Mouse (Mus musculus) G1E-ER4 (cell line): ENCODE results near the gene Arhgef11. TPM values are rescaled to one million over a fixed set of nuclear protein-coding genes. Genes with fewer than 3 reads are reported as not detected.

Experiments
- GATA1 ChIP-seq: IDR thresholded peaks from one replicate; pipeline ENCODE4 v1.8.0; 2012; ENCODE audit warnings: low read length, inconsistent platforms
- polyA plus RNA-seq: library from polyadenylated mRNA; stranded (reverse); fragments of >175 nt; gene quantifications from 2 replicates; pipeline ENCODE4 v1.2.3, GENCODE M21; 2012

Gene Arhgef11
- polyA plus RNA-seq, 1 experiment = 3.2 TPM

DNA sequence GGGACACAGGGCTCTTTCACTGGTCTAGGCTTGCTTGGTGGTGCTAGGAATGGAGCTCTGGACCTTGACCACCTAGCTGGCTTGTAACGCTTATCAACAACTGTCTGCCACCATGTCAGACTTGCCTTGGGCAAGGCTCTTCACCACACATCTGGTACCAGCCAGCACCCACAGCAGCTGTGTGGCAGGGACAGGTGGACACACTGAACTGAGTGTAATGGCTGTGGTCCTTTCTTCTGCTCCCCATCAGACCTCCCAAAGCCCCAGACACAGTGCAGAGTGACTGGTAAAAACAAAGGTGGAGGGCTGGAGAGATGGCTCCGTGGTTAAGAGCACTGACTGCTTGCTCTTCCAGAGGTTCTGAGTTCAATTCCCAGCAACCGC is 148.9 kb downstream of the Arhgef11 start:
- no peak for TF ChIP-seq GATA1

DNA sequence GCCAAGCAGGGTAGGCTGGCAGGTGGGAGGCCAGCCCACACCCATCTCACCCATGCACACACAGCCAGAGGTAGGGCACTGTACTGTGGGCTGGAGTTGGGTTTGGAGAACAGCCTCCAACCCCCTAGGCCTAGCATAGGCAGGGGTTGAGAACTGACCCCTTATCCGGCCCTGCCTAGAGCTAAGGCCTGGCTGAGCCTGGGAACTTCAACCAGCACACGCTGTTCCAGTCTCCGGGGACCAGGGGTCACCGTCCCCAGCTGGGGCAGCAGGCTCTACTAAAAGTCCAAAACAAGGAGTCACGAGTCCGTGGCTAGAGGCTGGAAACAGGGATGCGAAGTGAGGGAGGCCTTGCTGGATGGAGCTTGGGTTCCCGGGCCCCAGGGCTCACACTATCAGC is 150.4 kb downstream of the Arhgef11 start:
- no peak for TF ChIP-seq GATA1

DNA sequence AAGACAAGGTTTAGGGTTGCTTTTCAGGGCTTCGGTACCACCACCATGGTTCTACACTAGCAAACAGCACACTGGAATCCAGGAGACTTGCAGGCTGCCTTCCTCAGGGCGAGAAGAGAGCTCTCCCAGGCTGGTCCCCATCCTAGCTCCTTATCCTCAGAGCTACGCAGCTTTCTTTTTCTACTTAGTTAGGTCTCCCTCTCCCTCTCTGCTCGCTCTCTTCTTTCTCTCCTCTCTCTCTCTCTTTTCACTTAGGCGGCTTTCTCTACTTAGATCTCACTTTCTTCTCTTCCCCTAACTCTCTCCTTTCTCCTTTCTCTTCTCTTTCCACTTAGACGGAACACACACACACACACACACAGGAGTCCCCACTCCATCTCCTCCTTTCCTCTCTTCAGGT is 151.1 kb downstream of the Arhgef11 start:
- no peak for TF ChIP-seq GATA1

DNA sequence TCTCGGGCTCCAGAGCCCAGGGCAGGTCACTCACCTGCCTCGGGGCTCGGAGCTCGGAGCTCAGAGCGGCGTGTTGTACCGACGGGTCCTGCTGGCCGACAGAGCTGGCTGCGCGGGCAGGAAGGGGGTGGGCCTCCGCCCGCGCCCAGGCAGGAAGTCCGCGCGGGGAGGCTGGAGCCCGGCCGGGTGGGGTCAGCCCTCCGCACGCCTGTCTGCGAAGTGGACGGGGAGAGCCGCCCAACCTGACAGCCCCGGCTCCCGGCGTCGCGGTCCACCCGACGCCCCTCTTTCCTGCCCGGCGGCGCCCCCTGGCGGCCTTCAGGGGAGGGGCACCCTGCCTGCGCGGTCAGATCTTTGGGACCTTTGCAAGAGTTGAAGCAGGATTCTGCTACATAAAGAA is 151.5 kb downstream of the Arhgef11 start:
- no peak for TF ChIP-seq GATA1

DNA sequence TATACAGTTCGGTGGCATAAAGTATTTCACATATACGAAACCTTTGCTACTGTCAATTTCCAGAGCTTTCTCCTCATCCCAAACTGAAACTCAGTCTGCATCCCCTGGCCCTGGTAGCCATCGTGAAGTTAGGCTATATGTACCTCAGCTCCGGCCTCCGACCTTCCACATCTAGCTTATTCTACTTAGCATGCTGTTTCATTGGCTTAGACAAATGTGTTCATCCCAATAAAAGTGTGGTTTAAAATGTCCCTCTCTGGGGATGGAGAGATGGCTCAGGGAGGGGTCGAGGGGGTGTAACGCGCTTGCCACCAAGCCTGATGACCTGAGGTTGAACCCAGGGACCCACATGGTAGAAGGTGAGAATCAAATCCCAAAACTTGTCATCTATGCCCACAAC is 152.1 kb downstream of the Arhgef11 start:
- TF ChIP-seq GATA1 = no peak

DNA sequence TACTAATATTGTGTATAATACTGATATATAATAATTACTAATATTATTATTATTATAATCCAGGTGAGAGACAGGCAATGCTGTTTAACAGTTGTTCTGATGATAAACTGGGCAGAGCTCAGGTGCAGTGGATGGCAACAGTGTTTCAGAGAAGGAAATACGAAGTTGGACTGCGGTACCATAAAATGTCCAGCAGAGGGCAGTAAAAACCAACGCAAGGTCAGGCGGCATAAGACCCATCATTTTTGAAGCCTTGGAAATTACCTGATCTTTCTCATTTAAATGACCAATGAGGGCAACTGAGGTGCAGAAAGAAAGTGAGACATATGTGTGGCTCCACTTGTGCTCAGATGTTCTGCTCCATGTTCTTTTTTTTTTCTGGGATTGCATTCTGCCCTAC is 152.9 kb downstream of the Arhgef11 start:
- no peak for TF ChIP-seq GATA1

DNA sequence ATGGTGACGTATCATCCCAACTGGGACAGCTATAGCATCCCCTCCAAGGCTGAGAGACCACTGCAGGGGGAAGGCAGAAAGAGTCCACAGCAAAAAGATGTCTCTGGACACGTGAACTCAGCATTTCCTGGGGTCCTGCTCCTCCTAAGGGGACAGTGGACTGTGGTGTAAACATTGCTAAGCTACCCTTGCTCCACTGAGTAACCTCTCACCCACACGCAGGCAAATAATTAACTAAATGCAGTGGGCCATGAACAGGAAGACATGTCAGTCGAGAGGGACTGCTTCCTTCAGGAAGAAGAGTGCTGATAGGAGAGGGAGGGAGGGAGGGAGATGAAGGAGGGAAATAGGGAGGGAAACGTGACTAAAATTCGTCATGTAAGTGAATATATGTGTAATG is 153.7 kb downstream of the Arhgef11 start:
- TF ChIP-seq GATA1 = no peak

DNA sequence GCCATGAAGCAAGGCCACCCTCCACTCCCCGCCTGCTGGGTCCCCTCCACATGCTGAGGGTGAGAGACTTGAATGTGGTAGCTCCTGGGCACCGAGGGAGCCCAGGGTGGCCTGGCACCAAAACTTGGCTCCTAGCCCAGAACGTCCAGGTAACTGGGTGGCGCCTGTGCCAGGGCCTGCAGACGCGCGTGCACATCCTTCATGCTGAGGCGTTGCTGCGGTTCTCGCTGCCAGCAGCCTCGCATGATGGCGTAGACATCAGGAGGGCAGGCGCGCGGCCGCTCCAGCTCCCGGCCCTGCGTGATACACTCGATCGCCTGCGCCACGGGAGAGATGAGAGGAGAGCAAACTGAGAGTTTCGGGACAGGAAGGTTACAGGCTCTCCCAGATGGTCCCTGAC is 160.9 kb downstream of the Arhgef11 start:
- no peak for TF ChIP-seq GATA1

DNA sequence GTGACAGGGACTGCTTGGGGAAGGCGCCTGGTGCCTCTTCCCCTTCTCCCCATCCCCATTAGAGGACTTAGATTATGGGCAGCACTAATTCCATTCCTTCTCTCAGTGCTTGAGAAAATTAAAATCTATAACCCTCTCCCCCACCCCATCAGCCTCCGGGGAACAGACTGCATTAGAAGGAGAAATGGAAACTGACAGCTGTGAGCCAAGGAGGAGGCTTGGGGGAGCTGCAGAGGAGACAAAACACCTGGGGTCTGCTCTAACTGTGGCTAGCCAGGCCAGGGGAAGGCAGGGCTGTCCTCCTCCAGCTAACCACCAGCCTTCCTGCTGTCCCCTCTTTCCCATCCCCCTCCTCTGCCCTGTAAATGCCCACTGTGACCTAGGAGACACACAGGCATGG is 161.7 kb downstream of the Arhgef11 start:
- TF ChIP-seq GATA1 = no peak

DNA sequence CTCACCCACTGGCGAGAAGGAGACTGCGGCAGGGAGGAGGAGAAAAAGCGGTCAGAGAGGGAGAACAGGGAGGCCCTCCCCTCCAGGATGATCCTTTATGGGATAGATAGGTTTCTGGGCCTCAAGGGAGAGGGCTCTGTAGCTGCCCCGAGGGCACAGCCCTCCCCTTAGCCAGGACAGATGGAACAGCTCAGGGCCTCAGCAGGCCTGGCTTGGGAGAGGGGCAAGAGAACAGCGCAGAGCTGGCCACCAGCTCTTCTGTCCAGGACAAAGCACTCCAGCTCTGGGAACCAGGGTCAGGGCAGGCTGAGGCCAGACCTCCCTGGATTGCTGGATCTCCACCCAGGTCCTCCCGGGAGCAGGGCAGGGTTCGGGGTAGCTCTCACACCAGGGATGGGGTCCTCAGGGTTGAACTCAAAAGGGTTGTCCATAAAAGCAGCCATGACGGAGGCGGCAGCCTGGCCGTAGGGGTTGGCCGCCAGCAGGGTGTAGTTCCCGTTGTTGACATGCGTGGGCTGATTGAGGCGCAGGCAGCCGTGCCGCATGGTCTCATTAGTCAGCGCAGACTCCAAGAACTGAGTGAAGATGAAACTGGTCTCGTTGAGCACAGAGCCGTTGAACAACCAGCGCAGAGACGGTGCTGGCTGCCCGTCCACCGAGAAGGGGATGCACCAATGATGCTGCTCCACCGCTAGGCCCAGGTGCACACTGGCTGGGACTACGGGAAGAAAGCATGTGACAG is 166.1 kb downstream of the Arhgef11 start:
- no peak for TF ChIP-seq GATA1

DNA sequence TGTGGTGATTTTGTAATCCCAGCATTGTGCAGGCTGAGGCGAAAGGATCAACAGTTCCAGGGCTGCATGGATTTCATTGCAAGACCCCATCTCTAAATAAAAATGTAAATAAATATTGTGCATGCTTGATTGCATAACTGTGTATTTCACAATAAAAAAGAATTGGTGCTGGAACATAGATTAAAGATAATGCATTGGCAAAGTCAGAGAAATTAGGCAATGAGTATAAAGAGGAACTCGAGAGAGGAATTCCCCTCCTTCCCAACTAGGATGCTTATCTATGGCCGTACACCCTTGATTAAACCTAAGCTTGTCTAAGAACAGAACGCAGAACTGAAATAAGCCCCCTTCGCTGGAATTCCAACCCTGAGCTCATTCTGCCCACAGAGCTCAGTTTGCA is 167.8 kb downstream of the Arhgef11 start:
- no peak for TF ChIP-seq GATA1

DNA sequence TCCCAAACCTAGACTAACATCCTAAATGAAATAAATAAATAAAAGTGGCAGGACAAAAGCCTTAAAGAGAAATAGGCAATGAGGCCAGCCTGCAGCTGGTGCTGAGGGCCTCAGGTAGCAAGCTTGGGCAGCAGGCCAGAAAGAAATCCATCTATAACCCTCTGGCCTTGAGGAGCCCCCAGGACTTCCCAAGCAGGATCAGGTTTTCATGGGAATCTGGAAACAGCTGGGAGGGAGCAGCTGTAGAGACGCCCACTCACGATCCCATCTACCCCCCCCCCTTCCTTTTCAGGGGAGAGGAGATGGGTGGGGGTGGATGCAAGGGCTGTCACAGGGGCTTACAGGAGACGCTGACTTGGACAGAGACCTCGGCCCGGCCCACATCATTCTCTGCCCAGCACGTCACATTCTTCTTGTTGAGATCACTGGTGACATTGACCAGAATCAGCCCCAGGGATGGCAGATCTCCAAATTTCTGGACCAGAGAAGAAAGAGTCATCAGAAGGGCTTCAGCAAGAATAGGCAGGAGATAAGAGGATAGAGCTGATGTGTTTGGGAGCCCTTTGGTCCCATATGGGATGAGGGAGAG is 168.4 kb downstream of the Arhgef11 start:
- no peak for TF ChIP-seq GATA1

Other genes starting within 250 kb of the Arhgef11 start
- not detected in 2 replicates for gene Fcrl1, start 241.2 kb upstream of the Arhgef11 start, polyA plus RNA-seq
- not detected in 2 replicates for gene Fcrl5, start 181.8 kb upstream of the Arhgef11 start, polyA plus RNA-seq
- gene Etv3, start 92.2 kb upstream of the Arhgef11 start, polyA plus RNA-seq = 10.6 and 13.4 TPM in 2 replicates
- 0.01 TPM in 1 of 2 replicates, not detected in the other for gene Lrrc71, start 131.1 kb downstream of the Arhgef11 start, polyA plus RNA-seq
- not detected in 2 replicates for gene Ntrk1, start 177.6 kb downstream of the Arhgef11 start, polyA plus RNA-seq
- gene Insrr, start 179.4 kb downstream of the Arhgef11 start, polyA plus RNA-seq = not detected in 2 replicates
- gene Pear1, start 206.7 kb downstream of the Arhgef11 start, polyA plus RNA-seq = not detected in 2 replicates
- gene Sh2d2a, start 229.2 kb downstream of the Arhgef11 start, polyA plus RNA-seq = 0.02 TPM in 1 of 2 replicates, not detected in the other